Mouse (Mus musculus) retina, adult 2 months (tissue): ENCODE measurements around the gene Sdr39u1.

Source experiments
- DNase-seq: peaks from one replicate; pipeline ENCODE4 v3.0.0-alpha.2; 2012; ENCODE audit warnings: low read depth, low spot score

Gene Sdr39u1

DNA sequence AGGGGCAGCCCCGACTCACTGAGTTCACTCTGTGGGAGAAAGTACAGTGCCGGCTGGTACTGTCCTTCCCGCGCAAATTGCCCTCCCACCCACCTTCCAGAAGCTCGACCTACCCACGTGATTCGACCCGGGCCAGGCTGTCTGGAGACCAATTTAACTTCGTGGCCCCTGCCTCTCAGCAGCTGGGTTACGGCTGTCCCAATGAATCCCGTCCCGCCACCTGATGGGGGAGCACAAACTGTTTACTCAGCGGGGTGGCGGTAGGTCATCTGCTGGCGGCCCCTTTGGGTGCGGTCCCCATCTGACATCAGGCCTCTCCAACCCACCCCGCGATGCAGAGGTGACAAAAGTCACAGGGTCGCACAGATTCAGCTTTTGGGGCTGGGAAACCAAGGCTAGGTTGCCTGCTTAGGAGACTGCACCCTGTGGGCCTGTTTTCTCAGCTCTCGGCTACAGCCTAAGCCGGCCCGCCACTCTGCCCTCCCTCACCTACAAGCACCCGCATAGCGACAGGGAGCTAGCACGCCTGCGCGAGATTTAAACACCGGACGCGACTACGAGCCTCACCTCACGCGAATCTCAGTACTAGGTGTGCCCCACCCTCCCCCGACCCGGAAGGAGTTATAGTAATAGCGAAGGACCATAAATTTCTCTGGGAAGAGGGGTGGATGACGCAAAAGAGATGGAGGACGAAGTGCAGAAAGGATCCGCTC is at the start of gene Sdr39u1:
Sdr39u1 (minus strand) TSS at position 593 of the 713 bp plus-strand sequence.
- peak; percentile 84 for DNase-seq

DNA sequence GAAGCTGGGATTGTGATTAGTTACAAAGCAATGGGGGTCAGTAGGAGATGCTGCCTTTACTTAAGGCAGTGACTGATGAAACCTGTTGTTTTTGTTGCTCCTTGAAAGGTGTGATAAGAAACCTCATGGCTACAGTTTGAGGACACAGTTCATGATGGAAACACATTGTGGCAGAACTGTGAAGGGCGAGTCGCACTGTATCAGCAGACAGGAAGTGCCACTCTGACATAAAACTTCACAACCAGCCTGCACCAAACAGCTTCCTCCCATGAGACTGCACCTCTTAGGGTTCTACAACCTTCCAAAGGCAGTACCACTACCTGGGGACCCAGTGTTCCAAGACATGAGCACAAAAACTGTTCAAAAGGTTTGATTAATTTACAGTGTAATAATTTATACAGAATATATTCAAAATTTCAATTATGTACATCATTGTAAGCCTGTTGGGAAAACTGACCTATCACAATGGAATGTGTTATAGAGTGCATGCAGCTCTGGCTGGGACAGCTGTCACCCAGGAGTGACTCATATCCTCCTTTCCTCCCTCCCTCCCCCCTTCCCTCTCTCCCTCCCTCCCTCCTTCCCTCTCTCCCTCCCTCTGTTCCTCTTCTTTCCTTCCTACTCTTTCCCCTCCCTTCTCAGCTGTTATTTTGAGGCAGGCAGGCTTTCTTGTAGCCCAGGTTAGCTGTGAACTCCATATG is 46.3 kb upstream of the Sdr39u1 start:
- DNase-seq: no peak

DNA sequence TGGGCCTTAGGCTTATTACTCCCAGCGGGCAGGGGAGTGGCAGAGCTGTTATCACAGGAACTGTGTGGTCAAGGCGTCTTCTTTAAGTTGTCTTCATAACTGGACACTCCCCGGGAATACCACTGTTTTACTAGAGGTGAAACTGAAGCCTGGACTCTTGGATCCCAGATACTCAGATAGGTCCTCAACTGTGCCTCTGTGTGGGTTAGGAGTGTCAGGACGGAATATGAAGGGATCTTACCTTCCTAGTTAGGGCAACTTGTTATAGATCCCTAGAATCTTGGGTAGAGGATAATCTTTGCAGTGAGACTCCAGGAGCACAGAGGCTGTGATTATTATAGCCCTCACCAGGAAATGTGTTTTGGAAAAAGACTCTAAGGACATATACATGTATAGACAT is 44.5 kb upstream of the Sdr39u1 start, which contains the start of gene Cma1:
Cma1 (minus strand) TSS at position 101 of the 400 bp plus-strand sequence.
- DNase-seq: no peak

DNA sequence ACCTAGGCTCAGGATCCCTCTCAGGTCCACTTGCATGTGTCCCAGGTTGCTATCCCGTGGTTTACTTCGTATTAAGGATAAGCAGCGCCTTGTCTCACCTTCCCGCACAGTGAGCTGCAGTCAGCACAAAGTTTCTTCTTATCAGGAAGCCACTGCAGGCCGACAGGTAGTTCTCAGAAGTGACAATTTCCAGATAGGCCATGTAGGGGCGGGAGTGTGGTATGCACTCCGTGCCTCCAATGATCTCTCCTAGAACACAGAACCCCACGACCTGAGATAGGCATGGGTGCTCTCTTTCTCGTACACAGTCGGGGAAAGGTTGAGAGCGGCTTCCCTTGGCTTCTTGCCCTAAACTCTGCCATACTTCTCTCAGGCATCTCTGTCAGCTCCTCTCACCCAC is 43.5 kb upstream of the Sdr39u1 start:
- no peak for DNase-seq

DNA sequence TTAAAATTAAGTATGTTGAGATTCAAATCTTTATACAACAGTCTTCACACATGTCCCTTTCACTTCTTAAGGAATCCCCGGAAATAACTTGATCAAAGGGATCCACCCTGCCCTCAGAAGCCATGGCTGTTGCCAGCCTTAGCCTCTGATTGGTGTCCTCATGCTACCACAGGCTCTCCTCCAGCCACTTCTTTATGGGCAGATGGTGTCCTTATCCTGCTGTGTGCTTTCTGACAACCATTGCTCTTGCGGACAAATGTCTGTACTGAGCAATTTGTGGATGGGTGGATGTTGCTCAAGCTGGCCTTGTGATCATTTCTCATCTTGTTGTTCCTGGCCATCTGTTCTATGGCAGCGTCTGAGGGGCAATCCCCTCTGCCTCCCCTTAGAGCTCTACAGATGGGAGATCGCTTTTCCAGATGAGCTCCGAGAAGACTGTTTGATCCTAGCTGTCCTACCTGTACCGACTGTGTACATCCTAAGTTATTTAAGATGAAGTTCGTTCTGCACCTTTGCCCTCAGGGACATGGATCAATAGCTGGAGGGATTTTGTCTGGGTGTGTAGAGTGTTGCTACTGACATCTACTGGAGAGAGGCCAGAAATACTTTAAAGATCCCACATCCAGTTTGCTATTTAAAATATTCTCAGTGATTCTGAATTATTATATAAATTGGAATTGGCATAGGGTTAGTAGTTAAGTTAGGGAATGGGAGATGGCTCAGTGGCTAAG is 40.1 kb upstream of the Sdr39u1 start:
- DNase-seq: no peak

DNA sequence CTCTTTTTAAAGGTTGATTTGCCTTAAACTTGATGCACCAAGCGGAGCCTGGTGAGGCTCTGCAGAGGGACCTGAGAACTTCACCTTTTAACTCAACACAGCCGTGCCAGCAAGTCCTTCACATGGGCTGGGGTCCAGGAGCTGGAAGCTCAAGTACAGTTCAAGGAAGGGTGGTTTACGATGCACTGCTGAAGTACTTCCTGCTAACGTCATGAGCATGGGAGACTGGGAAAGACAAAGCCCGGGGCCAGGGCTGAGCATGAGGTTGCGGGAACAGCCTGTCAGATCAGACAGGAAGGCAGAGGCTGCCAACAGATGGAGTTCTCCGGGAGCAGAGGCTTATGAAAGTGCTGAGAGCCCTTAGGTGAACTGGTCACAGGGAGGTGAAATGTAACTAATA is 33.5 kb upstream of the Sdr39u1 start:
- DNase-seq: no peak

DNA sequence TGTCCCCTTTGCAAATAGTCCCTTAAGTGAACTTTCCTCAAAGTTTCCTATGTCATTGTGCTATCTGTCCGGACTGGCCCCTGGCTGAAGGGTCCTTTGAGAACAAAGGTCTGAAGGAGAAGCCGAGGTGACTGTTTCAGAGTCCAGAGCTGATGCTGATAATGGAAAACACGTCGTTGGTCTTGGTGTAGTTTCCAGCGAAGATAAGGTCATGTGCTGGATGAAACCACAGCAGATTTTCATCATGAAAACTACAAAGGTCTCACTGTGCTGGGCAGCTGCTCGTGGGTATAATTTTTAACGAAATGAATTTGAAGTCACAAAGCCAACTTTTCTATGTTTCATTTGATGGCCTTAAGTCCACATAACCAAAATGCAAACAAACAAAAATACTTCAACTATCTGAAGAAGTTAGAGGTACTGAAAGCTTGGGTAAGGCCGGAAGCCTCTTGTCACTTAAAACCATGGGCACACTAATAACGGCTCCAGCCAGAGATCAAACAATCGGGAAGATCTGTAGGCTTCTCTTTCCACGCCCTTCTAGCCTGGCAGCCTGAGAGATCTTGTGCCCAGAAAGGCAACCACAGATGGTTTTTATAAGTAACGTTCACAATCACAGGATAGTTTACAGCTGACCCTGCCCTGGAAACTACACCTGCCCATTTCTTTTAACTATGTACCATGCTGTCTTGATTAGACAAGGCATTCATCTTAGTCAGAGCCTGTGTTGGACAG is 29.3 kb upstream of the Sdr39u1 start:
- no peak for DNase-seq

DNA sequence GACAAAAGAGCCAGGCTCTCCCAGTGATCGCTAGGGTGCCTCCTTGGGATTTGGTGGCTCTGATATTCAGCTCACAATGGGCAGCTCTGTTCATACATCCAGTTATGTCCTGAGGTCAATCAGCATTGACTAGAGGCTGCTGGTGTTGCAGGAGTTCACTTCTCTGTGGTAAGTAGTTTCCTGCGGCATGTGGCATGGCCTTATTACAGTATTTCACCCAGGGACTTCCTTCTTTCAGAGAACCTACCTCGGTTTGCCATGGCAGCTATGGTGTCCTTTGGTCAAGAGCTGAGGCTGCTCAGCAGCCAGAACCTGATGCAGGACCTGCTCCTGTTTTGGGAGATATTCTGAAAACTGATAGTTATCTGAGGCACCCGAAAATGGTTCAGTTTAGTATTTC is 26.8 kb upstream of the Sdr39u1 start:
- DNase-seq: no peak

DNA sequence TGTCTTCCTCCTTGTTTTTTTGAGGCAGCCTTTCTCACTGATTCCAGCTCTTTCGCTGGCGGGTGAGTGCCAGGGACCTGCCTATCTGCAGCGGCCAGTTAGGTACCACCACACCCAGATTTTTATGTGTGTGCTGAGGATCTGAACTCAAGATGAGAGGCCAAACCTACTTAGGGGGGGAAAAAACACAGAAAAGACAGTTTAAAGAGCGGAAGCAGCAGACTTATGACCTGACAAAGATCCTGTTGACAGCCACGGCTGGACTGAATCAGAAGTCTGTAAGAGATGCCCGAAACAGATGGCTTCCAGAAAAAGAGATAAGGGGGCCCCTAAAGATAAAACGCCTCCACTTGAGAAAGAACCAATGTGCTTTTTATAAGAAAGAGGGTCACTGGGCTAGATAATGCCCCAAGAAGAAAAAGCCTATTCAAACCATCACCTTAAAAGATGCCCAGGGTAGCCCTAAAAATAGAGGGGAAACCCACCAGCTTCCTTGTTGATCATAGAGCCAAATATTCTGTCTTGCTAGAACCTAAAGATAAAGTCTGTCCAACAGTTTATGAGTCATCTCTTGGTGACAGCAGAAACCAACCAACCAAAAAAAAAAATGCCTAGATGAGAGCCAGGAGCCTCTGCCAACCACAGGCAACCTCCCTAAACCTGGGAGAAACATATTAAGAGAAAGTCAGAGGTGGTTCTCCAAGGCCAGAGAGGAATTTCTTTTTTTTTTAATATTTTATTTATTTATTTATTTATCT is 22.6 kb upstream of the Sdr39u1 start:
- DNase-seq: no peak

DNA sequence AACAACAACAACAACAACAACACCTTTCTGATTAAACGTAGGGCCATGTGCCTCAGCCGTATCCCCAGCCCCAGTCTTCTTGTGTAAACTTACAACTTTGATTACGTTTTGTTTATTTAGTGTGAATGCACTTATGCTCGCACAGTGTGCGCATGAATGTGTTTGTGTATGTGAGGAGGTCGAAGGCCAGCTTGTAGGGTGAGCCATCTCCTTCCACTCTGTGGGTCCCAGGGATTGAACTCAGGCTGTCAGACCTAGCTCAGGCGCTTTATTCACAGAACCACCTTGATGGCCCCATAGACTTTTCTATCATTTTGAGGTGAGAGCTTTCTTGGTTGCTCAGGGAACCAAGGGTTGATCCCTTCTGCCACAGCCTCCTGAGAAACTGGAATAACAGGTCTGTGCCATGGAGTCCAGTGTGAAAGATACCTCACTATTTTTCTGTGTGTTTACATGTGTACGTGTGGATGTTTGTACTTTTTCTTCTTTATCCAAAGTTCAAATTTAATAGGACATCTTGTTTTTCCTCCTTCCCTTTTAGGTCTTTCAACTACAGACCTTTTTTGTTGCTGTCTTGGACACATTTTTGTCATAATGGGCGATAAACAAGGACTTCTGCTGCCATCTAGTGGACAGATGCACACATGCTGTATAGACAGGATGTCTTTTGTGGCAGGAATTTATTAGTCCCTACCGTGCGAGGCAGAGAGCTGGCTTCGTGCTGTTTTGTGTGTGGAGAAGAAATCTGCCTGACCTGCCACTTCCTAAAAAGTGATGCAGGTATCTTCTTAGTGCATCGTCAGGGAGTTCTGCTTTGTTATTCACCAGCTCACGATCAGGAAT is 18.4 kb upstream of the Sdr39u1 start:
- DNase-seq: peak; percentile 62

DNA sequence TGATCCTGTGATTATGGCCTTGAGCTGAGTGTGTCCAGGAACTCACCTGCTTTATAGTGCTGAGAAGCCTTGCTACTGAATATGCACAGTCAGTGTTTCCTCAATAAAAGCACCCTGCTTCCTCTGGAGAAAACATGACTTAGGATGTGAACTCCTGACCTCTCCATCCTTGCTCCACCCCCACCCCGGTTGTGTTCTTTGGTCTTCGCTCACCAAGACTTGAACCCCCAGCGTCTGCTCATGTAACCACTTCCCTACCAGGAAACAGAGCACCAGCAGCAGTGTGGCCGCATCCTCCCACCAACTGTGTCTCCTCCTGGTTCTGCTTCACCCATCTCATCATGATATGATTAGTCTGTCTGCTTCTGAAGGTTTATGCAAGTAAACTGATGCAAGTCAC is 13.3 kb upstream of the Sdr39u1 start:
- DNase-seq: no peak

DNA sequence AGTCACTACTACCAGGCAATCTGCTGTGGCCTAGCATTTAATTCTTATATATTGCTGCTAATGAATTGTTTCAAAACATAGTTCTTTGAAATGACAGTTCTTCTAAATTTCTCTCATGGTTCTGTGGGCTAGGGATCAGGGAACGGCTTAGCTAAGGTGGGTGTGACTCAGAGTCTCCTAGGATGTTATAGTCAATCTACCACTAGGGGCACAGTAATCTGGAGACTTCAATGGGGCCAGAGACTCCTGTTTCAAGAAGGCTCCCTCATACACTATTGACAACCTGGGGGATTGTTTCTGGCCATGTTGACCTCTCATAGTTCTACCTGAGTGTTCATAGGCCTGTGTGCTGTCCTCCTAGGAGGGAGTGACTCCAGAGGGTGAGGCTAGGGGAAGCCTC is 5.4 kb upstream of the Sdr39u1 start:
- no peak for DNase-seq

DNA sequence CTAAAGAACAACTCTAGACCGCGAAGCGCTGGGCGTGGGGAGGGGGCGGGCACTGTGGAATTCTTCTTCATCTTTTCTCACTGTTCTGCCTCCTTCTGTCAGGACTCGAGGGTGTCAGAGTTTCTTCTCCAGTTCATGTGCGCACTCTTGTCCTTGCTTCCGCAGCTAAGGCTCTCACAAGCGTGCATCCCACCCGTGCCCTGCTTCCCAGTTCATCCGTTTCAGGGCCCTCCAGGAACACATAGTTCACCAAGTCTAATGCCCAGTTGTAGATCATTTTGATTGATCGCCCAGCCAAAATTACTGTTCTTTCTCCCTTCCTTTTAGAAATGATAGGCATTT is 292 bp upstream of the Sdr39u1 start:
- DNase-seq: no peak

DNA sequence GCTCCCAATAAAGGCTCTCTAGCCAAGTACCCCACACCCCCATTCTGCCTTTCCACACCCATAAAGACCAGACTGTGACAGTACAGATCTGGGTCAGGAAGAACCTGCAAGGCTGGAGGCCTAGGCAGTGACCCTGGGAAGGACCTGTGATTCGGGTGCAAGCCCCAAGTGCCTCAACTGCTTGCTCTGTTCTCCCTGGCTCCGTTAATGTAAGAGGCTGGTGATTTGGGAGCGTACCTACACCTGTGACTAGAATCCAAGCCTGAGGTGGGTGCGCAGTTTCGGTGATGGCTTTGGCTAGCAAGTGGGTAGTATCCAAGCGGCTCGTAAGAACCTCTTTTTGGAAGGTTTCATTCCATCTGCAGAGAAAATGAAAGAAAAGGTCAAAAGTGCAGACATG is 1.1 kb downstream of the Sdr39u1 start:
- DNase-seq: no peak

DNA sequence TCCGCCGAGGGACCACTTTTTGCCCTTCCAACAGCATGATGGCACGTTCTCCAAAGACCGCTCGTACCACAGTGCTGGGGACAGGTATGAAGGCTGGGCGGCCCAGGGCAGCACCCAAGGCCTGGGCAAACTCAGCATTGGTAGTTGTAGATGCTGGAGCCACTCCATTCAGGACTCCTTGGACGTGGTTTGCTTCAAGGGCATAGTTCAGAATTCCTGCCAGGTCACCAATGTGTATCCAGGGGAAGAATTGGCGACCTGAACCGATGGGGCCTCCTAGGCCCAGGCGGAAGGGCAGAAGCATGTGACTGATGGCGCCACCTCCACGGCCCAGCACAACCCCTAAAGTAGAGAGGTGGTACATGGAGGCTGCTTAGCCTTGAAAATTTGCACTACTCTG is 2.4 kb downstream of the Sdr39u1 start:
- DNase-seq: no peak

DNA sequence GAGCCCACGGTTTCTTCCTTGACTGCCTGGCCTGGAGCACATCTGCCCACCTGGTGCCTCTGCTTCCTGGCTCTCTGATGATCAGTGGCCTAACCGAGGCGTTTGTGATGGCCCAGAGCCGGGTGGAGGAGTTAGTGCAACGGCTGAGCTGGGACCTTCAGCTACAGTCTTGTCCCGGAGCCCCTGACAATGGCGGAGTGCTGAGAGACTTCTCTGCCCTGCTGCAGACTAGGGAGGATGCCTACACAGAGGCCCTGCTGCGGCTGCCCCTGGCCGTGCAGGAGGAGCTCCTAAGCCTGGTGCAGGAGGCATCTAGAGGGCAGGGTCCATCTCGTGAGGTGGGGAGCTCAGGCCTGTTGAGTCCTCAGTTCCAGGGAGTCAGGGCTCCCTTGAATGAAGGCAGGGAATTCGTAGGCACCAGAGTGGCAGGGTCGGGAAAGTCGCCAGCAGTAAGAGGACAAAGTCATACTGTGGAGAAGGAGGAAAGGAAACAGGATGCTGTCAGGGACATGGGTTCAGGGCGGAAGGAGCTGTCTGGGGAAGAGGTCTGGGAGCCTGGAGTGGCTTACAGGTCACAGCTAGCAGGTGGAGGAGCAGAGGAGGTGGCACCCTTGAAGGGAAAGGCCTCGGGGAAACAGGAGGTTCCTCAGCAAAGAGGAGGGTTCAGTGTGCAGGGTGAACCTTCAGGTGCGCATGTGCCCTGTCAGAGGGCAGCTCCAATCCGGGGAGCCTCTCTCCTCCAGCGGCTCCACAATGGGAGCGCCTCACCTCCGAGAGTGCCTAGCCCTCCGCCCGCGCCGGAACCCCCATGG is 13.3 kb downstream of the Sdr39u1 start:
- DNase-seq: no peak

DNA sequence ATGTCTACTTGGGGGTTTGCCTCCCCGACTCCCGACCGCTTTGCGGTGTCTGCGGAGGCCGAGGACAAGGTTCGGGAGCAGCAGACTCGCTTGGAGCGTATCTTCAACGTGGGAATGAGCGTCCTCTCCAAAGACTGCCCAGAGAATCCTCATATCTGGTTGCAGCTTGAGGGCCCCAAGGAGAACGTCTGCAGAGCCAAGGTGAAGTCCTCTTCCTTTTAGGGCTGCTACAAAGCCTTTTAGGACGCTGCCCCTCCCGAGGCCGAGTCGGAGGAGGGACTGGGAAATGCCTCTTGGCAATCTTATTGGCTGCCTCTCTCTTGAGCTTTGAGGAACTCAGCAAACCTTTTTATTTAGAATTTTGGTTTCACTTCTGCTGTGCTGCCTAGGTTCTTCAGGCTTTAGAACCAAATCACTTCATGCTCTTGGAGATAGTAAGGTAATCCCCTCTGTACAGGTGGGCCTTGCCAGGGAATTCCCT is 14.3 kb downstream of the Sdr39u1 start:
- no peak for DNase-seq

DNA sequence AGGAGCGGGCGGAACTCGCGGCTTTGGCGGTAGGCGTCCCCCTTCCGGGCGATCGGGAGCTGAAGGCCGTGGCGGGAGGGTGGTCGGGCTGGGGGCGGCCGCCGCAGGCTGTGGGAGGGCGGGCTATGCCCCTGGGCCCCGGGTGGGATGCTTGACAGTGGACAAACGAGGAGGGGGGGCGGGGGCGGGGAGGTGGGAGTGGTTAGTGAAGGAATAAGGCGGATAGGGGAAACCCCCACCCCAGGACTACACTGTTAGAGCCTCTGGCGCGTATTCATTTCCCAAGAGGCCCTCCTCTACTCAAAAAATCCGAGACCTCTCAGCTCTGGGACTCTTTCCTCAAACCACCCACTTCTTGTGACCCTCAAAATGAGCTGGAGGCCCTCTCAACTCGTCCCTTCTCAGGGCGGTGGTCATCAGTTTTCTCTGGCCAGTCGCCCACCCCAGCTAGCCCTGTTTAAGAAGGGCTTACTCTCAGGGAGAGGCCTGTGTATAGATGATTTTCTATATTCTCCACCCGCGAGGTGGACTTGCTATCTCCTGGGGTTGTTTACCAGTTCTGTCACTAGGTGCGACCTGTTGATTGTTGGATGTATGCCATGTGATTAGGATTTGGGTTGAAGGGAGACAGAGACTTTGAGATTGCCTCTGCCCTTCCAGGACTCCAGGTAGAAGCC is 14.8 kb downstream of the Sdr39u1 start:
- no peak for DNase-seq

DNA sequence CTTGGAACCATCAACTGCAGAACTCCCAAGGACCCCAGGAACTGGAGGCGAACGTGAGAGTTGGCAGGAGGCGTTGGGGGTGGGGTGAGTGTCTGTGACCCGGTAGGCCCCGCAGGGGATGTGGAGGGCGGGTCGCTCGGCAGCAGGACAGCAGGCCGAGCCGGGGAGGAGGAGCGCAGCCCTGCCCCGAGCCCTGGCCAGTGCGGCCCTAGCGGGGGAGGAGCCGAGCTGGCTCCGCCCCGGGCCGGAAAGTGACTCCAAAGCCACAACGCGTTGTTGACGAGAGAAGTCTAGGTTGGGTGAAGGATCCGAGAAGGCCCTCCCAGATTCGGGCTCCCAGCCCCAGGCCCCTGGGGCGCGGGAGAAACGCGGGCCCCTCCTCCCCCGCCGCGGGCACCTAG is 15.4 kb downstream of the Sdr39u1 start, which contains the start of gene Khnyn:
Khnyn (plus strand) TSS at position 235 of the 401 bp plus-strand sequence.
- peak; percentile 54 for DNase-seq
